Mouse (Mus musculus) thymus, postnatal 10 days (tissue): ENCODE data around the gene Borcs5.

Source experiments
- DNase-seq, 2 experiments: peaks; one replicate each; pipeline ENCODE4 v3.0.0; 2021; ENCODE audit warnings: low spot score in 2 of 2

Gene Borcs5

GRCm38 (mm10) chr6:134717886-134718667 lies 78.8 kb downstream of the Borcs5 start:
- DNase-seq, result no peak

DNA sequence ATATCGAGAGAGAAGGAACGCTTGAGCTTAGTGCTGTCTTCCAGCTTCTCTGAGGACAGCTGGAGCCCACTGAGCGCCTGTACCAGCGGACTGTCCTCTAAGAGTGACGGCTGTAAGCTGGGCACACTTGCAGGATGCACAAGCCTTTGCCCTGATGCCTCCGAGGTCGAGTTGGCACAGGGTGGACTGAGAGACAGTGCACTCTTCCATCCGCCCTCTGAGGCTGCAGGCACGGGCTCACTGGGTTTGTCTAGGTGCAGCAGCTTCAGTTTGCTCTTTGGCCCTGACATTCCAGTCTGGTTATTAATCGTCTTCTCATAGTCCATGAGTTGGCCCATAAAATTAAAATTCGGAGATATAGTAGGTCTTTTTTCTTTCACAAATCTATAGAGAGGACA lies 79.4 kb downstream of the Borcs5 start:
- DNase-seq, result no peak

DNA sequence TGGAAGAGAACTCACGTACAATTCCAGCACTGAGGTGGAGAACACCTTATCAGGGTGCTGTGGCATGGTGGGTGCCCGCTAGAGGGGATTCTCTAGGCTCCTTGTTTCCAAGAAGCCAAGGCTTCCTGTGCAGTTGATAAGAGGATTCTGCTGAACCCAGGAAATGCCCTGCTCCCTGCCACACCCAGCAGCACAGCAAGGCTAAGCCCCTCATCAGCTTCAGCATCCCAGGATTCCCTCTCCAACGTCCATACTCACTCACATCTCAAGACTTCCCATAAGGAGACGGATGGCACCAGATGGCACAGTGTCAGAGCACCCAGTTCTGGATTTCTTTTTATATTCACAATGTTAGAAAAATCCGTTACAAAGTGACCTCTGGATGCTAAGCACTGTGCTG lies 79.8 kb downstream of the Borcs5 start:
- no peak for DNase-seq

GRCm38 (mm10) chr6:134720150-134720549 lies 80.8 kb downstream of the Borcs5 start:
- DNase-seq, result no peak

DNA sequence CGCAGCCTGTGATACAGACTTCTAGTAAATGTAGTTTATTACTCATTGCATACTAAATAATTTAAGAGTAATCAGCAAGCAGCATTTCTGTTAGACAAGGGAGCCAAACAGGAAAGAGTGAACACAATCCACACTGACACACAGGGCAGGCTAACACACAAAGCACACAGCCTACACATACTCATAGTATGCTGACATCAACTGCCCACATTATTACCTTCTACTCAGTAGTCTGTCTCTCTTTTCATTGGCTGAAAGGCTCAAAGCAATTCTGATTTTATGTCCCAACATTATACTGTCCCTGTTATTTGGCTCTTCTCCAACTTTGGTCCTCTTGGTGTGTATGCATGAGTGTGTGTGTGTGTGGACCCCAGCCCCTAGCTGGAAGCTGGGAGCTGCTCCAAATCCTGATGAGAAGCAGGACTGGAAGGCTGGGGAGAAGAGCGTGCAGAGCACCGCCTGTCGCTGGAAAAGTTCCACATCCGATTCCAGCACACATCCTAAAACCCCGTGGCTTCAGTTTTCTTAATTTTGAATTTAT lies 82.5 kb downstream of the Borcs5 start:
- no peak for DNase-seq

DNA sequence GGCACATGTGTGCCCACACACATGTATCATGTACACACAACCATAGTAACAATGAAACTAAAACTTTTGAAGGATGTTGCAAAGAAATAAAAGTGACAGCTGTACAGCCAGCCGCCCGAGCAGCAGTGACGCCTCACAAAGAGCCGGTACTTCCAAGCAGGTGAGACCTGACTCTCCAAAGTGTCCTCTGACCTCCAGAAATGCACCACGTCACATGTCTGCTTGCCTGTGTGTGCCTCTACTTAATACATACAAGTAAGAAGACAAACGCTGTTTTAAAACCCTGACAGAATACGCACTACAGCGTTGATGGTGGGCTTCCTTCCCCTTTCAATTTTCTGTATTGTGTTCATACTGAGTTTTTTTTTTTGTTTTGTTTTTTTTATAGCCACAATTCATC lies 83.6 kb downstream of the Borcs5 start:
- DNase-seq, result no peak

DNA sequence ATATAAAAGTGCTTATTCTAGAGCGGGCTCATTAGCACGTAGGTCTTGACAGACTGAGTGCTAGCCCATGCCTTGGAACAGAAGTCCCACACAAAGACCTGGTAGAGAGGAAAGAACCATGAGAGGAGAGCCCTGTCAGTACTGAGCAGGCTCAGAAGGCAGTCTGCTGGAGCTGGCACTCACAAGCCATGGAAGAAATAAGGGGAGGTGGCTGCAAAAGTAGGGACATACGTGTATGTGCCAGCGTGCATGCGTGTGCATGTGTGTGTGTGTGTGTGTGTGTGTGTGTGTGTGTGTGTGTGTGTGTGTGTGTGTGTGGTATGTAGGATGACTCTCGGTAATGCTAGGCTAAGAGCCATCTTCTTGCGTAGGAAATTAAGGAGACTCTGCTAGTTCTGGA lies 84.0 kb downstream of the Borcs5 start:
- no peak for DNase-seq

DNA sequence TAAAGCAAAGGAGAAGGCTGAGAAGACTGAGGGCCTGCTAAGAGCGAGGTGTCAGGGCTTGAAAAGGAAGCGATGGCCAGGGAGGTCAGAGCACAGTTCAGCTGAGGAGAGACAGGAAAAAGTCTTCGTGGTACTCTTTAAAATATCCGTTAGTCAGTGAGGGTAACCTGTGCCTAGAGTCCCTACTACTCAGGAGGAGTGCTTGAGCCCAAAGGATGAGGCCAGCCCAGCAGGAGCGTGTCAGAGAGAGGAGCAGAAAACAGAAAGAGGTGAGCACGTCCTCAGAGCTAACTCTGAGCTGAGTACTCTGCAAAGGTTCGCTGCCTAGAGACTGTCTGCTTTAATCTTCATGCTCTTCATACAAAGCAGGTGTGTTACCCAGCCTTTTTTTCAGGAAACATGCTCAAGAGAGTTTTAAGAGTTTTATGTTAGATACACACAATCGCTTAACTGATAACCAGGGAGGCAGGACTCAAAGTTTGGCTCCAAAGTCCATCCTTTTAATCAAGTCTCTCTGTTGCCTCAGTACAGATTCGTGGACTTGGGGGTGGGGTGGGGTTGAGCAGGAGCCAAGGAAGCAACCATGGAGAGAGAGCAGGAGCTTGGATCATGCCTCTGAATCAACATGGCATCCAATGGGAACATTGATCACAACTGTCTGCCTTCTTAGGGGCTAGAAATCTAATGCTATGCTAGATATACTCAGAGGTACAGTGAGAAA lies 84.7 kb downstream of the Borcs5 start:
- DNase-seq, result no peak

DNA sequence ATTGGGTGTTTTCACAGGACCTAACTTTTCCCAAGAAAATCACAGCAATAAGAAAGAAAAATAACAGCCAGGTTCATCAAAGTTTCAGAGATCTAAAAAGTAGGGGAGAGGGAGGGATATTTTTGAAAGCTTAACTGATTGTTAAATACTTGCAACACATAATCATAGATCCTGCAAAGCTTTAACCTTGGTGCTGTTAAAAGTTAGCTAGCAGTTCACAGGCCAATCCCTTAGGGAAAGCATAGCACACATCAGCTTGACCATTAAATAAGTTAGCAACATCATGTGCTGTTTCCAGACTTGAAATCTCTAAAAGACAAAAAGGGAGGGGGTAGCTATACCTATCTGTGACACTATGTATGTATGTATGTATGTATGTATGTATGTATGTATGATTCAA lies 86.1 kb downstream of the Borcs5 start:
- no peak for DNase-seq

GRCm38 (mm10) chr6:134730978-134731377 lies 91.7 kb downstream of the Borcs5 start:
- DNase-seq, result no peak

GRCm38 (mm10) chr6:134732813-134733212 lies 93.5 kb downstream of the Borcs5 start:
- DNase-seq, result no peak

GRCm38 (mm10) chr6:134733800-134734221 lies 94.5 kb downstream of the Borcs5 start:
- no peak for DNase-seq

GRCm38 (mm10) chr6:134736853-134737252 lies 97.5 kb downstream of the Borcs5 start:
- no peak for DNase-seq

- no peak for DNase-seq
These were observed 104.3 kb downstream of the Borcs5 start for GRCm38 (mm10) chr6:134743568-134743967.

GRCm38 (mm10) chr6:134745876-134746275 lies 106.6 kb downstream of the Borcs5 start:
- no peak for DNase-seq

- no peak for DNase-seq
These were observed 108.8 kb downstream of the Borcs5 start for GRCm38 (mm10) chr6:134748126-134748525.

DNA sequence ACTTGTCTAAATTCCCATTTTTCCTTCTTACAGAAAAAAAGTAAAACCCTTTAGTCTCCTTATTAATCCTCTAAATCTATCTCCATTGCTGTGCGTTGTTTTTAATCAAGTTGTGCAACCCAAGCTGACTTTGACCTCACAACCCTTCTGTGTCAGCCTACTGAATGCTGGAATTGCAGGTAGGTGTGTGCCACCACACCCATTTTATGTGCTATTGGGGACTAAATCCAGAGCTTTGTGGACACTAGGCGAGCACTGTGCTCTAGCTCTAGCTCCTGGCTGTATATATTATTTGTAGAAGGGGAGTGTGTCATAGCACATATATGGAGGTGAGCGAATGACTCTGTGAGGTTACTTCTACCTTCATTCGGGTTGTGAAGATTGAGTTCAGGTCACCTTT lies 111.8 kb downstream of the Borcs5 start:
- DNase-seq, result no peak

DNA sequence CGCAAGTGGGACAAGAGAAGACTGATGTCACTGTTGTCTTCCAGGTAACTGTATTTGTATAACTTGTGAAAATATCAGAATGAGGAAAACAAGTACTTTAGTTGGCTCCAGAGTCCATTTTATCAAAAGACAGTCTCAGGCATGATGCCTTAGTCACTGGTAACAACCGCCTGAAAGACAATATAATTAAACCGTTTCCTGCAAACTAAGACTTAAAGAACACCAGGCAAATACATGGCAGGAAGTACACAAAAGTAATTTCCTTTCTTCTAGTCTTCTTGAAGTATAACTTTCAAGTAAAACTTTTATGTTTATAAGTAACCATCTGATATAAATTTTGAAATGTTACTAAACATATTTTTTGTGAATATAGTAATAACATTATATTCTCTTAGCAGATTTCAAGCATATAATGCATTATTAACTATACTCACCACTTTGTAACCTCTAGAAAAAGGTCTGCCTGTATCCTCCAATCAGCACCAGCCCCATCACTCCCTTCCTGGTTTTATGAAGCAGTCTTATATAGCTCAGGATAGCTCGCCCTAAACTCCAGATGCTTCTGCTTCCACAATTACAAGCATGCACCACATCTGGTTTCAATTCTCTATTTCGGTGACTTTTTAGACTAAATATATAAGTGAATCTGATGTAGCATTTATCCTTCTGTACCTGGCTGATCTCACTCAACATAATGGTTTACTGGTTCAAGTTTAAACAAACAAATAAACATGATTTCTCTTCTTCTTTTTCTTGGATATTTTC lies 112.8 kb downstream of the Borcs5 start:
- DNase-seq, result no peak

- DNase-seq, result no peak
These were observed 114.1 kb downstream of the Borcs5 start for GRCm38 (mm10) chr6:134753412-134753811.

DNA sequence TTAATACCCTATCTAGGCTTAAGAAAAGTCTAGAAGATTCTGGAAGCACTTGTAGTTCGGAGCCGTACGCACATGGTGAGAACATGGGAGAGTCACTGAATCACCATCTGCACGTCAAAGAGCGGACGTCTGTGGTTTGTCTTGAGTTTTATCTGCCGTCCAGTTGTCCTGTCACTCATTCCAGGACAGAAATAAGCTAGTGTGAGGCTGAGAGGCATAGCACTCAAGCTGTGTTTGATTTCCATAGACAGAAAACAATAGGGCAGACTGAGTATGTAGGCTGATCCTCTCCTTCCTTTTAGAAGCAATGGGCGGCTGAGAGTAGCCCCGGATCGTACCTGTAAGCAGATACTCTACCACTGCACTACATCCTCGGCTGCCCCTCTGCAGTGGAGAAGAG lies 114.5 kb downstream of the Borcs5 start:
- no peak for DNase-seq

GRCm38 (mm10) chr6:134756058-134756457 lies 116.7 kb downstream of the Borcs5 start:
- no peak for DNase-seq
